Mouse (Mus musculus) ovary, adult 18-20 months (tissue): ENCODE data around the gene Exosc1.

Experiments used
- DNase-seq: peaks from one replicate; pipeline ENCODE4 v3.0.0; 2022; ENCODE audit warnings: low spot score, mixed read lengths

The Exosc1 gene

DNA sequence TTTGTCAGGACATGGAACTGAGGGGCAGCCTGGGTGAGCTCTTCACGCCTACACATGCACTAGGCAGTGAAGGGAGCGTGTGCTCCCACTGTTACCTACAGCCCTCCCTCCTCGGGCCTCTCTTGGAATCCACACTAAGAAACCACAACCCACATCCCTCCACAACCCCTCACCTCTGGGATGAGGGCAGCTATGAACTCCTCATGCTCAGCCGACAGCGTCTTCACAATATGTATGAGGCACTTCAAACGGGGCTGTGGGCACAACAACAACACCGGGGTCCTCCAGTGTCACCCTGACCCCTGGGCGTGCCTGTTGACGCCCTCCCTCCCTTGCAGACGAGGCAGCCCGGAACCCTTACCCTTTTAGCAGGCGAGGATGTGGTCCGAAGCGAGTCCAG, 58.9 kb downstream of the Exosc1 start:
- no peak for DNase-seq
